Mouse (Mus musculus) limb, embryonic 13.5 days (tissue): ENCODE results near the gene Slc26a11. TPM values are rescaled to one million over a fixed set of nuclear protein-coding genes. Genes with fewer than 3 reads are reported as not detected.

ENCODE experiments used
- ATAC-seq: fragments of 200-750 bp; cut with Nextera tagmentation; 2 replicates; pipeline ENCODE4 v1.8.0; 2017; ENCODE audit warnings: low read depth, moderate number of reproducible peaks, moderate TSS enrichment; ENCODE audit not compliant: low FRiP score
- H3K27ac ChIP-seq: fragments of 300-500 bp; sonication (generic); 2 replicates; pipeline ENCODE4 v1.5.1; 2015; ENCODE audit warnings: inconsistent platforms, mild to moderate bottlenecking, moderate library complexity
- H3K27me3 ChIP-seq: fragments of 300-500 bp; sonication (generic); 2 replicates; pipeline ENCODE4 v1.6.1; 2015; ENCODE audit warnings: mild to moderate bottlenecking, inconsistent platforms
- H3K36me3 ChIP-seq: fragments of 300-500 bp; sonication (generic); 2 replicates; pipeline ENCODE4 v1.6.1; 2015; ENCODE audit warnings: inconsistent platforms, mild to moderate bottlenecking, moderate library complexity
- H3K4me1 ChIP-seq: fragments of 300-500 bp; sonication (generic); 2 replicates; pipeline ENCODE4 v1.6.1; 2015; ENCODE audit warnings: inconsistent platforms
- H3K4me2 ChIP-seq: fragments of 300-500 bp; sonication (generic); replicated peaks from 2 replicates; pipeline ENCODE4 v1.6.1; 2015; ENCODE audit warnings: inconsistent platforms, mild to moderate bottlenecking, moderate library complexity
- H3K4me3 ChIP-seq: fragments of 300-500 bp; sonication (generic); 2 replicates; pipeline ENCODE4 v1.5.1; 2015; ENCODE audit warnings: moderate library complexity, mild to moderate bottlenecking, inconsistent platforms
- H3K9ac ChIP-seq: fragments of 300-500 bp; sonication (generic); 2 replicates; pipeline ENCODE4 v1.6.1; 2015; ENCODE audit warnings: mild to moderate bottlenecking, inconsistent platforms
- H3K9me3 ChIP-seq: fragments of 300-500 bp; sonication (generic); 2 replicates; pipeline ENCODE4 v1.6.1; 2016; ENCODE audit warnings: inconsistent platforms
- WGBS: fragments of 180-500 bp; shearing (Covaris S2); methylation state at CpG from one replicate; pipeline ENCODE4 v1.1.7; 2015; 5-methylcytosine and 5-hydroxymethylcytosine counted together
- polyA plus RNA-seq: library from polyadenylated mRNA; unstranded; fragments of >200 nt; fragmentation: Nextera tagmentation; extraction: Ambion mirVana; gene quantifications from 2 replicates; pipeline ENCODE4 v1.2.1, GENCODE M21; 2015

Slc26a11 gene
- polyA plus RNA-seq, result 11.8 and 12.4 TPM in 2 replicates

DNA sequence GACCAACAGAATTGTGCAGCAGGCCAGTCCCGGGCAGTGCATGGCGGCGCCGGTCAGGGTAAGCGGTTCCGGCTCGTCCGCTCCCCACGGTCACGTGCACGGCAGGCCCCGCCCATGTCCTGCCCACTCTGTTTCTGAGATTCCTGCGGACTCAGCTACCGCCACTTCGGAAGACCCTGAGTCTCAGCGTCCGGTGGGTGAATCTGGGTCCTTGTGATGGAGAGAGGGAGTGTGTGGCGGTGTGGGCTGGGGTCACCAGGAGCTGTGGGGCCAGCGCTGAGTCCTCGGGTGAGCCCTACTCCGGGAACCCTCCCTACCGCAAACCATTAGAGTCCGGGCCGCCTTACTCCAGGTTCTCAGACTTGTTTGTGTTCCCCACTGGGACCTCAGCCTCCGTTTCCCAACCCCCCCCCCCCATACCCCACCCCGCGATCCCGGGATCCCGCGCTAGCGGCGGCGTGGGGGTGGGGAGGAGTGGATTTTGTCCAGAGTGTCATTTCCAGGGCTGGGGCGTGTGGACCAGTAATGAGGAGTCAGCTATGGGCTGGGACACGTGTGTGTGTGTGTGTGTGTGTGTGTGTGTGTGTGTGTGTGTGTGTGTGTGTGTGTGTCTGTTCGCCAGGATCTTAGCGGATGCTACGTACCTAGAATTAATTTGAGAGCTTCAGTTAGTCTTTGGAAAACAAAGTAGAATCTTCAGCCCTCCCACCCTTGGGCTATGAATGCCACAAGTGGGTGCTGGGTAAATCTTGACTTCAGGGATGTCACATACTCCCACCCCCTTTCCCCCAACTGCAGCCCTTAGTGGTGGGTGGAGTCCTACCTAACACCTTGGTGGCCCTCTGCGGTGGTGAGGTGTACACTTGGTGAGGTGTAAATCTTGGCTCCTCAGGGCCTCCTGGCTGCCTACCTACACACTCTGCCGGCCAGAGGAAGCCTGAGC lies at the start of gene Slc26a11, which contains the start of gene Sgsh:
Slc26a11 (plus strand) TSS at position 115 of the 943 bp plus-strand sequence.
Sgsh (minus strand) TSS at position 94 of the 943 bp plus-strand sequence.
- H3K27ac ChIP-seq, result 0 out of 2 replicates have a peak within 1 kb of the TSS, but pooled peaks have one; percentile 40
- no peaks in the 10 kb centered on the region for H3K9me3 ChIP-seq
- H3K36me3 ChIP-seq, result peaks cover 28% of the 10 kb centered on the region
- peak; percentile 93 for ATAC-seq
- no peaks in the 10 kb centered on the region for H3K27me3 ChIP-seq
- peak within 1 kb of the TSS; percentile 83 for H3K9ac ChIP-seq
- peaks cover 13% of the 10 kb centered on the region for H3K4me1 ChIP-seq
- WGBS, result under 1% methylated on average over 39 of the region's 40 CpGs
- H3K4me3 ChIP-seq, result peak within 1 kb of the TSS; percentile 73
- peak within 1 kb of the TSS; percentile 90 for H3K4me2 ChIP-seq

DNA sequence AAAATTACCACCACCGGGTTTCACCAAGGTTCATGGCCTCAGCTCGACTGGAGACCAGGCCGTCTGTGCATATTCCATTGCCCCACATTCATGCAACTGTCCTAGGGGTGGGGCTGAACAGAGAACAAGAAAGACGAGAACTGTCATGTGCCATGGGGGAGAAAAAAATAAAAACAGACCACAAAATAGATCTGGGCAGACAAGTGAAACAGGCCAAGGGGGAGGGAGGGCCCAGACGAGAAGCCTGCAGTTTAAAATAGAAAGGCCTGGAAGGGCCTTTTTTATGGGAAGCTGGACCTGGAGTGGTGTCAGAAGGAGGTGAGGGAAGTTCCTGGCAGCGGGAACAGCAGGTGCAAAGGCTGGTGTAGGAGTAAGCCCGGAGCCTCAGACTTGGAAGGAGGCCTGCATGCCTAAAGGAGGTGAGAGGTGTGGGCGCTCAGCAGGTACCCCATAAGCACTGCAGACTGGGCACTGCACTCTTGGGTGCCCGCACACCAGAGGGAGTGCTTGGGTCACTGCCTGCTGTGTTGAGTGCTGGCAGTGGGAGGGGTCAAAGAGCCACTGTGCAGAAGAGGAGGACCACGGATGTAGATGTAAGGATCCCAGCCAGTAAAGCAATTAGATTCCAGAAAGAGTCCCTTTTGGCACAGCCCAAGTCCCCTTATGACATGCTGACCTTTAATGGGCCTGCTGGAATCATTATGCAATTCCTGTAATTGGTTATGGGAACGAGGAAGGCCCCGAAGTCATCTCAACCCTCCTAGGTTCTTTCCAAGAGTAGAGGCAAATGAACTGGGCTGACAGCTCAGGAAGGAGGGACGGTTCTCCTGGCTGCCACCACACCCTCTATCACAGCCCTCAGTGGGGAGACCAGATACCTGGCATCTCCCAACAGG lies 48.3 kb upstream of the Slc26a11 start:
- peaks cover 16% of the 10 kb centered on the region for H3K4me1 ChIP-seq
- peak overlapping the region; percentile 38; the same call in 1 of the 2 replicates for H3K4me2 ChIP-seq
- ATAC-seq, result no peak

DNA sequence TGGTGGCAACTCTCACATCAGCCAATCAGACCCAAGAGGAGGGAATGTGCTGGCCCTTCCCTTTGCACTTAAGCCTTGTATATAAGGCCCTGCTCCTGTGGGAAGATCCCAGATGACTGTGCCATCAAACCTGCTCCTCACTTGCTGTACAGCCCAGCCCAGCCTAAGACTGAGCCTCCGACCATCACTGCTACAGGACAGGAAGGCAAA lies 47.8 kb upstream of the Slc26a11 start, which contains the start of gene Card14:
Card14 (plus strand) TSS at position 111 of the 210 bp plus-strand sequence.
- H3K4me2 ChIP-seq, result peak within 1 kb of the TSS; percentile 38
- H3K27me3 ChIP-seq, result peaks cover 27% of the 10 kb centered on the region
- peak within 1 kb of the TSS; percentile 43; the same call in 1 of the 2 replicates for H3K9ac ChIP-seq
- no peaks in the 10 kb centered on the region for H3K9me3 ChIP-seq
- ATAC-seq, result no peak
- H3K4me1 ChIP-seq, result peaks cover 16% of the 10 kb centered on the region
- WGBS, result 35% methylated on average over 1 of the region's 1 CpGs
- no peaks in the 10 kb centered on the region for H3K36me3 ChIP-seq
- no peak within 1 kb of the TSS for H3K4me3 ChIP-seq
- peak within 1 kb of the TSS; percentile 45; the same call in 1 of the 2 replicates for H3K27ac ChIP-seq

More for the DNA sequence above, 48.3 kb upstream of the Slc26a11 start:
- WGBS, result 46% methylated on average over 13 of the region's 13 CpGs
- Histone ChIP-seq H3K4me3 (no peak overlapping the region), H3K9me3 (no peaks in the 10 kb centered on the region), H3K9ac (0 out of 2 replicates have a peak overlapping the region, but pooled peaks have one; percentile 43), H3K27me3 (peaks cover 27% of the 10 kb centered on the region), H3K27ac (0 out of 2 replicates have a peak overlapping the region, but pooled peaks have one; percentile 45), H3K36me3 (no peaks in the 10 kb centered on the region)

DNA sequence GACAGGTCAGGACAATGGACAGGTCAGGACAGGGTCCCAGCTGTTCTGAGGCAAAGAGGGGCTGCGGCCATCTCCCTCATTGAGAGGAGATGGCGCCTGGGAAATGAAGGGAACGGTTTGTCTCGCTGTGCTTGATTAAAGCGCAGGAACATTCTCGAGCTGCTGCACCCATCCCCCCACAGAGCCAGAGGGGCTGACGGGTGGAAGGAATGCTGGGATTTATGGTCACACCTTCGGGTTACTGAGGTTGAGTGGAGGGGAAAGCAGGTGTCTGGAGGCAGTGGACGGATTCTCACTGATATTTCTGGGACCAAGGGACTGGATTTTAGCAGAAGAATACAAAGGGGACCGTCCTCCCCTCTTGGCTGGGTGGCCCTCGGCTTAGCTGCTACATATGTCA lies 47.4 kb upstream of the Slc26a11 start:
- 11% methylated on average over 11 of the region's 11 CpGs for WGBS
- Histone ChIP-seq H3K4me3 (no peak overlapping the region), H3K27me3 (peaks cover 27% of the 10 kb centered on the region), H3K9me3 (no peaks in the 10 kb centered on the region), H3K36me3 (no peaks in the 10 kb centered on the region), H3K4me2 (peak overlapping the region; percentile 38), H3K27ac (peak overlapping the region; percentile 45; the same call in 1 of the 2 replicates), H3K9ac (peak overlapping the region; percentile 43; the same call in 1 of the 2 replicates), H3K4me1 (peaks cover 16% of the 10 kb centered on the region)
- ATAC-seq, result no peak

DNA sequence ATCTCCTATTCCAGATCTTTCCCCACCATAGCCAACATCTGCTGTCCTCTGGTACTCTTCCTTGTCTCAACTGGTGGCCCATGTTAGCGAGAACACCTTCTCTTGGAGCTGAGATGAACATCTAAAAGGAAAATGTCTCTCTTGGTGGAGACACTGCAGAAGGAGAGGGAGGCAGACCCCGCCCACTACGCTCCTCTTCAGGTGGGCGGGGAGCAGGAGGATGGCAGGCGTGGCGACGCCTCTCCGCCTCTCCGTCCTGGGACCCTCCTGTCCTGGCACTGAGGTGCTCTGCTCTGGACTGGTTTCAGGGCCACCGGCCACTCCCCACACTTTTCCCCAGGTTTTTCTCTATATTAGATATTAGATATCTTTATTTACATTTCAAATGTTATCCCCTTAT lies 44.7 kb upstream of the Slc26a11 start:
- 16% methylated on average over 10 of the region's 10 CpGs for WGBS

DNA sequence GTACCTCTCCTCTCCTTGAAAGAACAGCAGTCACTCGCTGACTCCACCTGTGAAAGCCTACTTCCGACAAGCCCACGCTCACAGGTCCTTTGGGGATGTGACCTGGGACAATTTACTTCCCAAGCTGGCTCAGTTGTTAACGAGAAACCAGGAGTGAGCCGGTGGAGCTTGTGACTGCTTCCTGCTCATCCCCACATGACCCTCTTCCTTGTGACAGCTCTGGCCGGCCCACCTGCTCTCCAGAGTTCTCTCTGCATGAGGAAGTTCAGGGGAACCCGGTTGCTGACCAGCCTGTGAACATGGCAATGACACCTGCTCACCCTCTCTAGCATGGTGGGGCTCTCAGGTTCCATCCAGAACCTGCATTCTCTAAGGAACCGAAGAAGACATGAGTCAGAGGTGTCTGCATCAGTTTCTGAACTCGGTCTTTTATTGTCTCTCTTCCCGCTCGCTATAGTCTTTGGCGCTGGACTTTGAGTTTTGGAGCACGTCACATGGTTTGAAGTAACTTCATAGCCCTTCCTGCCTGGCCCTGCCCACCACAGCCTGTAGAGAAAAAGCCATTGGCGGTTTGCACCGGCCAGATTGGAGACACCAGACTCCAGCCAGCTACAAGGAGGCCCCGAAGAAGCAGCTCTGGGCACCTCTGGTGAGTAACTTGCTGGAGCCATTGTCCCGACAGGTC lies 41.0 kb upstream of the Slc26a11 start:
- H3K27me3 ChIP-seq, result peaks cover 15% of the 10 kb centered on the region
- no peak overlapping the region for H3K4me3 ChIP-seq
- H3K4me2 ChIP-seq, result no peak overlapping the region
- no peak overlapping the region for H3K27ac ChIP-seq
- H3K9me3 ChIP-seq, result no peaks in the 10 kb centered on the region
- no peaks in the 10 kb centered on the region for H3K36me3 ChIP-seq
- ATAC-seq, result no peak
- H3K9ac ChIP-seq, result no peak overlapping the region
- 73% methylated on average over 17 of the region's 17 CpGs for WGBS
- H3K4me1 ChIP-seq, result no peaks in the 10 kb centered on the region

More for the DNA sequence above, 44.7 kb upstream of the Slc26a11 start:
- H3K27ac ChIP-seq, result no peak overlapping the region
- no peak overlapping the region for H3K9ac ChIP-seq
- peaks cover 16% of the 10 kb centered on the region for H3K4me1 ChIP-seq
- no peak for ATAC-seq
- no peaks in the 10 kb centered on the region for H3K36me3 ChIP-seq
- no peak overlapping the region for H3K4me2 ChIP-seq
- no peak overlapping the region for H3K4me3 ChIP-seq
- no peaks in the 10 kb centered on the region for H3K9me3 ChIP-seq
- peaks cover 15% of the 10 kb centered on the region for H3K27me3 ChIP-seq

DNA sequence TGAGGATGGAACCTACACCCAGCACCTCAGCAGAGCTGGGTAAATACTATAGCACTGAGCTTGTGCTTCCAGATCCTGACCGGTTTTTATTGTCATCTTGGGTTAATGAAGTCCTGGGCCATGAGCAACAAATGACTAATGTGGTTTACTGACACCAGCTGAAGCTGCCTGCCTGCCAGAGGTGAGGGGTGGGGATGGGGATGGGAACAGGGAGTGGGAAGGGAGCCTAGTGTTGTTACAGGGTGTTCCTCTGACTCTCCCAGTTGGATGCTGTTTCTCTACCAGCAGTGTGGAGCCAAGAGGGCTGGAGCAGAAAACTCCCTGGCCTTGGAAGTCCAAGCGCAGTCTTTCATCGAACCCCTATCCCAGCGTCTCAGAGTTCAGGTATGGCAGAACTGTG lies 38.6 kb upstream of the Slc26a11 start:
- Histone ChIP-seq H3K4me1 (no peaks in the 10 kb centered on the region), H3K9me3 (no peaks in the 10 kb centered on the region), H3K36me3 (no peaks in the 10 kb centered on the region), H3K4me3 (no peak overlapping the region), H3K27ac (no peak overlapping the region), H3K9ac (no peak overlapping the region; the same call in 1 of the 2 replicates), H3K27me3 (no peaks in the 10 kb centered on the region), H3K4me2 (no peak overlapping the region)
- WGBS, result 82% methylated on average over 4 of the region's 4 CpGs
- ATAC-seq, result no peak

DNA sequence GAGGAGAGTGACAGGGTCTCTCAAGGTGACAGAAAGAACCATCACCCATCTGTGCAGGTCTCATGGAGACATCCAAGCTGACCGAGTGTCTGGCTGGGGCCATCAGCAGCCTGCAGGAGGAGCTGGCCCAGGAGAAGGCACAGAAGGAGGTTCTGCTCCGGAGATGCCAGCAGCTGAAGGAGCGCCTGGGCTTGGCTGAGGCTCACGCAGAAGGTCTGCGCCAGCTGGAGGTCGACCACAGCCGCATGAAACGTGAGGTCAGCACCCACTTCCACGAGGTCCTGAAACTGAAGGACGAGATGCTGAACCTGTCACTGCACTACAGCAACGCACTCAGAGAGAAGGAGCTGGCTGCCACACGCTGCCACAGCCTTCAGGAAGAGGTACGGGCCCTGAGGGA lies 32.8 kb upstream of the Slc26a11 start:
- 80% methylated on average over 13 of the region's 13 CpGs for WGBS
- H3K9me3 ChIP-seq, result no peaks in the 10 kb centered on the region; the same call in 1 of the 2 replicates
- no peaks in the 10 kb centered on the region for H3K4me1 ChIP-seq
- 0 out of 2 replicates have a peak overlapping the region, but pooled peaks have one; percentile 31 for H3K9ac ChIP-seq
- ATAC-seq, result no peak
- no peak overlapping the region for H3K4me3 ChIP-seq
- H3K36me3 ChIP-seq, result no peaks in the 10 kb centered on the region
- H3K27ac ChIP-seq, result no peak overlapping the region
- no peak overlapping the region for H3K4me2 ChIP-seq
- H3K27me3 ChIP-seq, result peaks cover 9% of the 10 kb centered on the region; the same call in 1 of the 2 replicates

DNA sequence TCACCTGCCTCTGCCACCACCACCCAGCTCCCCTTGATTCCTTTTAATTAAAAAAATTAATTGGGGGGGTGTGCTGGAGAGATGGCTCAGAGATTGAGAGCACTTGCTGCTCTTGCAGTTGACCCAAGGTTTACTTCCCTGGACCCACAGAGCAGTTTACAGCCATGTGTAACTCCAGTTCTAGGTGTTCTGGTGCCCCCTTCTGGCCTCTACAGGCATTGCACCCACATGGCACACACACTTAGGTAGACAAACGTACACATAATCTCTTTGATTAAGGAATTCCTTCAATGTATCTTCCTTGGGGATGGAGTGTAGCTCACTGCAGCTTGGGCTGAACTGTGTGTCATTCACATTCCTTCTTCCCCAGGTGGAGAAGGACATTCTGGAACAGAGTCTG lies 30.3 kb upstream of the Slc26a11 start:
- Histone ChIP-seq H3K9ac (no peak overlapping the region), H3K9me3 (no peaks in the 10 kb centered on the region; the same call in 1 of the 2 replicates), H3K27me3 (peaks cover 9% of the 10 kb centered on the region; the same call in 1 of the 2 replicates), H3K27ac (no peak overlapping the region), H3K4me3 (no peak overlapping the region), H3K4me2 (no peak overlapping the region), H3K4me1 (no peaks in the 10 kb centered on the region), H3K36me3 (no peaks in the 10 kb centered on the region)
- 68% methylated on average over 1 of the region's 1 CpGs for WGBS
- no peak for ATAC-seq

DNA sequence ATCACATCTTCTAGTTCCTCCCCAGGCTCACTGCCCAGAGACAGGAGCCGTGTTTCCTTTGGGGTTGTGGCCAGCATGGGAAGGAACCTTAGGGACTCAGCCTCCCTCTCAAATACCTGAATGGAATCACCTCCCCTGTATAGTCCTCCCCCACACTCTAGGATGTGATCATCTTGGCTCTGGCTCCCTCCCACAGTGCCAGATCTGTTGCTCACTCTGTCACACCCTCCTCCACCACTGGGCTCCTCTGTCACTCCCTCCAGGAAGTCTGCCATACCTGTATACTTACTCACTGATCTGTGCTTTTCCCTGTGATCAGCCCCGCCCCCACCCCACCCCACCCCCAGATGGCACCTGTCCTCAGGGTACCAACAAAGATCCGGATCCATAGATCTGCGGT lies 24.8 kb upstream of the Slc26a11 start:
- no peaks in the 10 kb centered on the region for H3K36me3 ChIP-seq
- ATAC-seq, result no peak
- H3K4me2 ChIP-seq, result no peak overlapping the region
- 77% methylated on average over 4 of the region's 4 CpGs for WGBS
- peaks cover 12% of the 10 kb centered on the region; the same call in 1 of the 2 replicates for H3K27me3 ChIP-seq
- H3K4me3 ChIP-seq, result no peak overlapping the region
- no peak overlapping the region for H3K9ac ChIP-seq
- no peak overlapping the region for H3K27ac ChIP-seq
- no peaks in the 10 kb centered on the region for H3K4me1 ChIP-seq
- no peaks in the 10 kb centered on the region for H3K9me3 ChIP-seq

DNA sequence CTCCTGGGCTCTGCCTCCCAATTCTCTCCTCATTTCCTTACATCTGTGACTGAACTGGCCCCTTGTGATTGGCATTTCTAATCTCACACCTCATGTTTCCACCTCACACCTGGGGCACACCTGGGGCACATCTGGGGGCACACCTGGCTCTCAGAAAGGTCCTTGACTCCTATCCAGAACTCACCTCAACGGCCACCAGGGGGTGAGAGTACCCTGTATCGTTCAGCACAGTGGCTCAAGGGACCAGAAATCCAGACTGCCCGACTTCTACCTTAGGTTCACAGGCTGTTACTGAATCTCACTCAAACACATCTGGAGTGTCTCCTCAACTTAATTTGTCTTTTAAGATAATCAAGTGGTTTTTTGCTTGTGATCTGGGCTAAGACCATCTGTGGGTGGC lies 23.4 kb upstream of the Slc26a11 start:
- no peak overlapping the region for H3K9ac ChIP-seq
- no peak overlapping the region for H3K4me3 ChIP-seq
- whole genome bisulfite sequencing, result 36% methylated on average over 3 of the region's 3 CpGs
- H3K36me3 ChIP-seq, result no peaks in the 10 kb centered on the region
- H3K4me1 ChIP-seq, result no peaks in the 10 kb centered on the region
- no peaks in the 10 kb centered on the region for H3K9me3 ChIP-seq
- H3K27ac ChIP-seq, result no peak overlapping the region
- no peak for ATAC-seq
- peaks cover 12% of the 10 kb centered on the region; the same call in 1 of the 2 replicates for H3K27me3 ChIP-seq
- H3K4me2 ChIP-seq, result no peak overlapping the region
